Mouse (Mus musculus) hindbrain, postnatal 0 days (tissue): ENCODE results near the gene Ccdc42. TPM values are rescaled to one million over a fixed set of nuclear protein-coding genes. Genes with fewer than 3 reads are reported as not detected.

Experiments used
- ATAC-seq: fragments of 200-750 bp; cut with Nextera tagmentation; 2 replicates; pipeline ENCODE4 v1.8.0; 2017; ENCODE audit warnings: mild to moderate bottlenecking, moderate TSS enrichment, moderate library complexity
- DNase-seq: peaks from one replicate; pipeline ENCODE4 v3.0.0-alpha.2; 2015; ENCODE audit warnings: low spot score
- H3K27ac ChIP-seq: fragments of 300-500 bp; sonication (generic); 2 replicates; pipeline ENCODE4 v1.5.1; 2014; ENCODE audit warnings: mild to moderate bottlenecking
- H3K27me3 ChIP-seq: fragments of 300-500 bp; sonication (generic); 2 replicates; pipeline ENCODE4 v1.6.1; 2014; ENCODE audit warnings: low read length, mixed read lengths; ENCODE audit not compliant: insufficient read depth
- H3K36me3 ChIP-seq: fragments of 300-500 bp; sonication (generic); 2 replicates; pipeline ENCODE4 v1.6.1; 2014; ENCODE audit warnings: low read length, mixed read lengths; ENCODE audit not compliant: insufficient read depth
- H3K4me1 ChIP-seq: fragments of 300-500 bp; sonication (generic); 2 replicates; pipeline ENCODE4 v1.6.1; 2014; ENCODE audit warnings: antibody characterized with exemption, low read length, mixed read lengths; ENCODE audit not compliant: insufficient read depth
- H3K4me2 ChIP-seq: fragments of 300-500 bp; sonication (generic); 2 replicates; pipeline ENCODE4 v1.6.1; 2014; ENCODE audit warnings: low read depth, mild to moderate bottlenecking, low read length, moderate library complexity, mixed read lengths
- H3K4me3 ChIP-seq: fragments of 300-500 bp; sonication (generic); 2 replicates; pipeline ENCODE4 v1.5.1; 2014; ENCODE audit warnings: low read length
- H3K9ac ChIP-seq: fragments of 300-500 bp; sonication (generic); replicated peaks from 2 replicates; pipeline ENCODE4 v1.6.1; 2014; ENCODE audit warnings: mild to moderate bottlenecking, low read length, moderate library complexity, mixed read lengths
- H3K9me3 ChIP-seq: fragments of 300-500 bp; sonication (generic); 2 replicates; pipeline ENCODE4 v1.6.1; 2016; ENCODE audit warnings: low read length, mixed read lengths
- CTCF ChIP-seq: IDR thresholded peaks from 2 replicates; pipeline ENCODE4 v1.5.1; 2016; ENCODE audit warnings: antibody characterized with exemption, control low read depth, low read depth
- WGBS: fragments of 180-500 bp; shearing (Covaris S2); extraction: QIAGEN DNeasy Blood & Tissue Kit; methylation state at CpG from one replicate; pipeline ENCODE4 v1.1.7; 2014; 5-methylcytosine and 5-hydroxymethylcytosine counted together
- polyA plus RNA-seq: library from polyadenylated mRNA; unstranded; fragments of >200 nt; fragmentation: Nextera tagmentation; extraction: Ambion mirVana; gene quantifications from 2 replicates; pipeline ENCODE4 v1.2.1, GENCODE M21; 2015
- total RNA-seq: library from RNA; depleted of rRNA; stranded (reverse); fragments of >200 nt; gene quantifications from 2 replicates; pipeline ENCODE4 v1.2.3, GENCODE M21; 2014

Ccdc42 gene
- total and polyA plus RNA-seq, 2 experiments from 2014 or later: 0.44 TPM; not detected in 1

DNA sequence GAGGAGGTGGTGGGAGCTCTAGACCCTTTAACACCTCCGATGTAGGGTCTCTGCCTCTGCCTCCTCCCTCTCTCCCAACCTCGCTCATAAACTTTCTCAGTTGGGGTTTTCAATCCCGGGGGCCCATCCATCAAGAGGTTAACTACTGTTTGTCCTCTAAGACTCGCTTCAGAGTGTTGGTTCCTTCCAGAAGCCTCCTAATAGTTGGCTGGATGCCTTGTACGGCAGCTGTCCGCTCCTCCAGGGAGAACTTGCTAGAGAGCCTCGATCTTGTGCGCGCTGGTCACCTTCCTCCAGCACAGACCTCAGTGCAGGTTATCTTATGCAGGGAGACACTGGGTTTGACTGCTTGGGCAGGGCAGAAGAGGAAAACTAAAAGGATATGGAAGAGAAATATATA lies 35.9 kb downstream of the Ccdc42 start:
- Histone ChIP-seq H3K4me3 (no peak overlapping the region), H3K36me3 (no peaks in the 10 kb centered on the region), H3K9me3 (no peaks in the 10 kb centered on the region), H3K27ac (no peak overlapping the region; the same call in 1 of the 2 replicates), H3K4me2 (peak overlapping the region; percentile 50), H3K27me3 (no peaks in the 10 kb centered on the region), H3K9ac (no peak overlapping the region), H3K4me1 (peaks cover 5% of the 10 kb centered on the region; the same call in 1 of the 2 replicates)
- no peak for ATAC-seq
- WGBS: 65% methylated on average over 9 of the region's 9 CpGs
- DNase-seq: no peak
- no peak for TF ChIP-seq CTCF

DNA sequence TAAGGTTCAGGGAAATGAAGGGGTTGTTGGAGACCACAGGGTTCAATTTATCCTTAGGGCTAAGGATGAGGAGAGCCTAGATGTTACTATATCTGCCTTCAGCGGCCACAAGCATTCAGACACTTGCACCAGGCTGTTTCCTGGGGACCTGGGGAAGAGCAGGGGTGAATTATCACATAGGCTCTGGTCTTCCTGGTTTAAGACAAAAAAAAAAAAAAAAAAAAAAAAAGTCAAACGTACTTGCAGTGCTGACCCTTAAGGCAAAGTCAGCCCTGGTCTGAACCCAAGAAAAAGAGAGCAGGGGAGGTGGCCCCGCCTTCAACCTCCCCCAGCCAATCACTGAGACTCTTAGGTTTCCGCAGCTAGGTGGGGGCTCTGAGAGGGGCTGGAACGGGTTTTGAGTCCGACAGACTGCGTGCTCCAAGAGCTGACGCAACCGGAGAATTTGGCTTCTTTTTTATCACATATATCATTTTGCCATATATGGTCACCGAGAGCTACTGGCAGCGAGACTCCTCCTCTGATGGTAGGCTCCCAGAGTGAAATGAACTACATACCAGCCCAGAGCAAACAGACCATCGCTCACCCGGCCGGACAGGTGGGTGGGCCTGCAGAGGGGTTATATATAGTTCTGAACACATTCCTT lies 36.5 kb downstream of the Ccdc42 start:
- H3K9ac ChIP-seq: peak overlapping the region; percentile 31; the same call in 1 of the 2 replicates
- peaks cover 5% of the 10 kb centered on the region; the same call in 1 of the 2 replicates for H3K4me1 ChIP-seq
- H3K27ac ChIP-seq: peak overlapping the region; percentile 28; the same call in 1 of the 2 replicates
- H3K4me3 ChIP-seq: peak overlapping the region; percentile 18
- H3K9me3 ChIP-seq: no peaks in the 10 kb centered on the region
- H3K36me3 ChIP-seq: no peaks in the 10 kb centered on the region
- WGBS: 4% methylated on average over 14 of the region's 14 CpGs
- H3K4me2 ChIP-seq: peak overlapping the region; percentile 50
- no peak for TF ChIP-seq CTCF
- DNase-seq: peak; percentile 75
- ATAC-seq: peak; percentile 94
- no peaks in the 10 kb centered on the region for H3K27me3 ChIP-seq

DNA sequence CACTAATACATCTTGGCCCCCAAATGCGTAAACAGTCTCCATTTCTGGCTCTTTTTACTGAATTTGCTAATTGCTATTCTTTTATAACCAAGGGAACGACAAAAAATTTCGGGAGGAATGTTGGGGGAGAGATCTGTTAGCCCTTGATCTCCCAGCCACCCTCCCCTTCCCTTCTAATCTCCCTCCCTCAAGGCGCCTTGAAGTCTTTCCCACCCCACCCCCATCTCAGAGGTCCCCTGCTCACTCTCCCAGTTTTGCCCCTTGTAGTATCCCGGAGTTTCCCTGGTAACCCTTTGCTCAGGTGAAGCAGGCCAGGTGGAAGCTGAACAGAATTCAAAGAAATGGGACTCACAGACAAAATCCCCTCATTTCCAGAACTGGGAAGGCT lies 37.0 kb downstream of the Ccdc42 start:
- no peak for DNase-seq

DNA sequence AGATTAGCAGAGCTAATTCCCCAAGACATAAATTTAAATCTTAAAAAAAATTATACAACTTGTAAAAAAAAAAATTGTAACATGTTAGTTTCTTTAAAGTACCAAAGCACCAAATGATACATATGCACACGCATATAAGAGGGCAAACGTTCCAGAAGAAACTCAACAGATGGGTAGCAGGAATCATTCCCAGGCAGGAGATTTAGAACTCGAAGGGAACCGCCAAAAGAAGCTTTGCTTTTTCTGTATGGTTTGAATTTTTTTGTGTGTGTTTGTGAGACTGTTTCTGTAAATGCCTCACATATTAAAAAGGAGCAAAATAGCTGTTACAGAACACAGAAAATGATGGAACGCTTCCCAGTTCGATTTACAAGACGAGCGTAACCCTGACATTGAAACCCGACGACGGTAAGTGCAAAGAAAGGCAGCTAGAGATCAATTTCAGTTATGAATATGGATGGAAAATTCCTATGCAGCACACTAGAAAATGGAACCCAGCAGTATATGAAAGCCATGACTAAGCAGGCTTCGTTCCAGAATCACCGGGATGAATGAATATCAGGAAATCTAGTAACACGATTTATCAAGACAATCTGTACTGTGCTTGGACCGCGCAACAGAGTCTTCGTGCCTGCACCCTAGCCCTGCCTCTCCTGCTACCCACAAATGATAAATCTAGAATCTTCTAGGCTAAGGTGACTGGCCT lies 44.9 kb downstream of the Ccdc42 start:
- Histone ChIP-seq H3K27ac (no peak overlapping the region), H3K4me3 (no peak overlapping the region), H3K9me3 (no peaks in the 10 kb centered on the region), H3K9ac (no peak overlapping the region), H3K36me3 (no peaks in the 10 kb centered on the region), H3K4me2 (no peak overlapping the region), H3K27me3 (no peaks in the 10 kb centered on the region), H3K4me1 (no peaks in the 10 kb centered on the region)
- DNase-seq (no peak), ATAC-seq (no peak)
- TF ChIP-seq CTCF: no peak
- 58% methylated on average over 17 of the region's 17 CpGs for WGBS

More for the DNA sequence above, 37.0 kb downstream of the Ccdc42 start:
- peak overlapping the region; percentile 28; the same call in 1 of the 2 replicates for H3K27ac ChIP-seq
- 9% methylated on average over 5 of the region's 5 CpGs for WGBS
- no peaks in the 10 kb centered on the region for H3K27me3 ChIP-seq
- H3K36me3 ChIP-seq: no peaks in the 10 kb centered on the region
- H3K4me1 ChIP-seq: peaks cover 5% of the 10 kb centered on the region; the same call in 1 of the 2 replicates
- no peaks in the 10 kb centered on the region for H3K9me3 ChIP-seq
- H3K4me2 ChIP-seq: peak overlapping the region; percentile 50
- peak overlapping the region; percentile 31; the same call in 1 of the 2 replicates for H3K9ac ChIP-seq
- ATAC-seq: peak; percentile 25; the same call in 1 of the 2 replicates
- no peak for TF ChIP-seq CTCF
- peak overlapping the region; percentile 18 for H3K4me3 ChIP-seq

DNA sequence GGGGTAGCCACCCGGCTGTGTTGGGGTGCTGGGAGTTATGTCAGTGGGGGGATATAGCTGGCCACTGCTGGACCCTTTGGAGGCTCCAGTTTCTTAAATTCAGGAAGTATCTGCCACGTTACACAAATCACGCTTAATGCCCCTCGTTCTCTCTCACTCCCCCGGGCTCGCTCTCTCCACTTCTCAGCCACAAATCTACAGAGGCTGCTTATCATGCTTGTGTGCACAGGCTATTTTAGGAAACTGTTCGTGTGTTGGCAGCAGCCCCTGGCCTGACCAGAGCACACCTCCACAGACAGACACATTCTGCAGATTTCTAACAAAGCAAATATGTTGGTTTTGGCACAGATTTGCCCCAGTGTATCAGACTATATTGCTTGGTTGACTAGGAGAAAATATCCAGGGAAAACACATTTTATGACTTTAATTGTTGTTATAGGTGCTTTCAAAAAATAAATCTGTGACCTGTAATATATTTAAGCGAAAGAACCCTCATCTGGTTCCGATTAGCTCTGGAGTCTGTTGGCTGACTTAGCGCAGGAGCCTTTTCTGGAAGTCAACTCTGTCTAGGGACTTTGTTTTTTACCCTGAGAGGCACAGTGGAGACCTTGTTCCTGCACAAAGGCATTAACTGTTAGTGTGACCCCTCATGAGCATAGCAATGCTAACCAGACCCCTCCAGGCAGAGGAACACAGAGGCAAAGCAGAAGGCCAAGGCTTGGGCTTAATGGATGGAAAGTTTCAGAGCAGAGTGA lies 51.2 kb downstream of the Ccdc42 start:
- Histone ChIP-seq H3K4me2 (no peak overlapping the region), H3K9me3 (no peaks in the 10 kb centered on the region), H3K4me1 (peaks cover 4% of the 10 kb centered on the region; the same call in 1 of the 2 replicates), H3K9ac (no peak overlapping the region), H3K36me3 (no peaks in the 10 kb centered on the region), H3K4me3 (no peak overlapping the region), H3K27ac (no peak overlapping the region), H3K27me3 (no peaks in the 10 kb centered on the region)
- 44% methylated on average over 10 of the region's 10 CpGs for WGBS
- DNase-seq (peak; percentile 32), ATAC-seq (no peak)
- TF ChIP-seq CTCF: no peak

DNA sequence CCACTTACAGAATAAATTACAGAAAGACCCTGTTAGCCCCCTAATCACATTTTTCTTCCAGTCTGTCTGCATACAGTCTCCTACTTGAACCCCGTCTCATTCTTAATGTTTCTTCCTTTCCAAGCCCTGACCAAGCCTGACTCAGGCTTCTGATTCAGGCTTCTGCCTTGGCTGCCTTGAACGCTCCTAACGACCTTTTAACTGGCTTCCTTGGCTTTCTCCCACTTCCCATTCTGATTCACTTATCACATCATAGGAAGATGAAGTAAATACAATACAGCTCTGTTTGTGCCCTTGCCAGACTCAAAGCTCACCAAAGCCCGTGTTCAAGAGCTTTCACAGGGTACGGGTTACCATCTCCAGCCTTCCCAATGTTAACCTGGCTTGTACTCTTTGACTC lies 54.5 kb downstream of the Ccdc42 start:
- WGBS: 84% methylated on average over 5 of the region's 5 CpGs
- no peak for DNase-seq
- no peak overlapping the region for H3K4me3 ChIP-seq

More for the DNA sequence above, 54.5 kb downstream of the Ccdc42 start:
- H3K36me3 ChIP-seq: no peaks in the 10 kb centered on the region
- no peak overlapping the region for H3K27ac ChIP-seq
- no peak overlapping the region for H3K4me2 ChIP-seq
- no peaks in the 10 kb centered on the region for H3K27me3 ChIP-seq
- peaks cover 4% of the 10 kb centered on the region; the same call in 1 of the 2 replicates for H3K4me1 ChIP-seq
- ATAC-seq: no peak
- no peak overlapping the region for H3K9ac ChIP-seq
- no peak for TF ChIP-seq CTCF
- H3K9me3 ChIP-seq: no peaks in the 10 kb centered on the region
